Mouse (Mus musculus): ENCODE results near the gene D2hgdh. TPM values are rescaled to one million over a fixed set of nuclear protein-coding genes. Genes with fewer than 3 reads are reported as not detected.
"Not testable (repeated sequence)": the region's sequence is repeated elsewhere in the genome, so short reads cannot be mapped to it uniquely, and the experiment has no call there.

D2hgdh gene
- polyA plus RNA-seq, 1 experiment from 2014 or later, result 17.2 TPM

- H3K36me3 ChIP-seq; H3K4me2 ChIP-seq (replicated peaks); H3K9ac ChIP-seq; H3K4me3 ChIP-seq; ATAC-seq (ENCODE audit: insufficient number of reproducible peaks, insufficient read depth, low FRiP score, low TSS enrichment); H3K4me1 ChIP-seq; H3K27ac ChIP-seq; H3K27me3 ChIP-seq; H3K9me3 ChIP-seq: not testable (repeated sequence)
- WGBS, result 57% methylated on average over 2 of the region's 2 CpGs
Measured at GRCm38 (mm10) chr1:93861048-93861447, 36.3 kb downstream of the D2hgdh start, which contains the start of gene Gal3st2. Gene Gal3st2 (plus strand): TSS chr1:93861306.

GRCm38 (mm10) chr1:93871594-93872105, 46.9 kb downstream of the D2hgdh start:
- not testable (repeated sequence) for H3K4me3 ChIP-seq; H3K36me3 ChIP-seq; ATAC-seq (ENCODE audit: insufficient number of reproducible peaks, insufficient read depth, low FRiP score, low TSS enrichment); H3K4me2 ChIP-seq (replicated peaks); H3K9ac ChIP-seq; H3K4me1 ChIP-seq; H3K9me3 ChIP-seq; H3K27me3 ChIP-seq; H3K27ac ChIP-seq
- WGBS, result 67% methylated on average over 1 of the region's 1 CpGs

- WGBS, result 88% methylated on average over 17 of the region's 22 CpGs
- not testable (repeated sequence) for H3K9ac ChIP-seq; H3K4me2 ChIP-seq (replicated peaks); H3K36me3 ChIP-seq; H3K4me3 ChIP-seq; ATAC-seq (ENCODE audit: insufficient number of reproducible peaks, insufficient read depth, low FRiP score, low TSS enrichment); H3K9me3 ChIP-seq; H3K27me3 ChIP-seq; H3K4me1 ChIP-seq; H3K27ac ChIP-seq
Measured at GRCm38 (mm10) chr1:93874405-93874804, 49.7 kb downstream of the D2hgdh start.

GRCm38 (mm10) chr1:93881778-93882177, 57.1 kb downstream of the D2hgdh start:
- not testable (repeated sequence) for H3K27ac ChIP-seq; H3K4me3 ChIP-seq; H3K4me1 ChIP-seq; H3K4me2 ChIP-seq (replicated peaks); H3K36me3 ChIP-seq; H3K27me3 ChIP-seq; H3K9ac ChIP-seq; ATAC-seq (ENCODE audit: insufficient number of reproducible peaks, insufficient read depth, low FRiP score, low TSS enrichment); H3K9me3 ChIP-seq
- WGBS, result no CpG with 5 or more reads among the region's 11 CpGs

GRCm38 (mm10) chr1:93890936-93891335, 66.2 kb downstream of the D2hgdh start:
- not testable (repeated sequence) for ATAC-seq (ENCODE audit: insufficient number of reproducible peaks, insufficient read depth, low FRiP score, low TSS enrichment); H3K9ac ChIP-seq; H3K27ac ChIP-seq; H3K36me3 ChIP-seq; H3K4me1 ChIP-seq; H3K27me3 ChIP-seq; H3K4me3 ChIP-seq; H3K9me3 ChIP-seq; H3K4me2 ChIP-seq (replicated peaks)
- 53% methylated on average over 1 of the region's 1 CpGs for WGBS

- H3K4me3 ChIP-seq; ATAC-seq (ENCODE audit: insufficient number of reproducible peaks, insufficient read depth, low FRiP score, low TSS enrichment); H3K9ac ChIP-seq; H3K27me3 ChIP-seq; H3K4me2 ChIP-seq (replicated peaks); H3K36me3 ChIP-seq; H3K4me1 ChIP-seq; H3K27ac ChIP-seq; H3K9me3 ChIP-seq: not testable (repeated sequence)
- WGBS, result no CpG with 5 or more reads among the region's 1 CpGs
Measured at GRCm38 (mm10) chr1:93897395-93897794, 72.7 kb downstream of the D2hgdh start.

- not testable (repeated sequence) for ATAC-seq (ENCODE audit: insufficient number of reproducible peaks, insufficient read depth, low FRiP score, low TSS enrichment); H3K4me3 ChIP-seq; H3K9me3 ChIP-seq; H3K27ac ChIP-seq; H3K27me3 ChIP-seq; H3K4me1 ChIP-seq; H3K36me3 ChIP-seq; H3K9ac ChIP-seq; H3K4me2 ChIP-seq (replicated peaks)
- 53% methylated on average over 3 of the region's 5 CpGs for WGBS
Measured at GRCm38 (mm10) chr1:93901291-93901690, 76.6 kb downstream of the D2hgdh start.

Other genes with a start within 250 kb of the D2hgdh start
- gene Stk25, start 166.2 kb upstream of the D2hgdh start, polyA plus RNA-seq (2016; fragmentation: Nextera tagmentation; extraction: Ambion mirVana), result 196 and 197 TPM in 2 replicates
- gene Bok, start 139.2 kb upstream of the D2hgdh start, polyA plus RNA-seq (2016; fragmentation: Nextera tagmentation; extraction: Ambion mirVana), result 34.2 and 38.8 TPM in 2 replicates
- gene Atg4b, start 73.4 kb upstream of the D2hgdh start, polyA plus RNA-seq (2016; fragmentation: Nextera tagmentation; extraction: Ambion mirVana), result 101 and 102 TPM in 2 replicates
- 53.2 and 57.4 TPM in 2 replicates for gene Thap4, start 70.0 kb upstream of the D2hgdh start, polyA plus RNA-seq (2016; fragmentation: Nextera tagmentation; extraction: Ambion mirVana)
- gene Dtymk, start 23.0 kb upstream of the D2hgdh start, polyA plus RNA-seq (2016; fragmentation: Nextera tagmentation; extraction: Ambion mirVana), result 272 and 277 TPM in 2 replicates
- 18.2 and 20.9 TPM in 2 replicates for gene Ing5, start 20.9 kb upstream of the D2hgdh start, polyA plus RNA-seq (2016; fragmentation: Nextera tagmentation; extraction: Ambion mirVana)
- gene Gal3st2, start 36.4 kb downstream of the D2hgdh start, polyA plus RNA-seq (2016; fragmentation: Nextera tagmentation; extraction: Ambion mirVana), result 0.06 TPM in 1 of 2 replicates, not detected in the other
- gene Gal3st2b, start 93.4 kb downstream of the D2hgdh start, polyA plus RNA-seq (2016; fragmentation: Nextera tagmentation; extraction: Ambion mirVana), result not detected in 2 replicates
- not detected in 2 replicates for gene Gal3st2c, start 165.6 kb downstream of the D2hgdh start, polyA plus RNA-seq (2016; fragmentation: Nextera tagmentation; extraction: Ambion mirVana)
- gene Neu4, start 195.5 kb downstream of the D2hgdh start, polyA plus RNA-seq (2016; fragmentation: Nextera tagmentation; extraction: Ambion mirVana), result not detected in 2 replicates
- not detected in 2 replicates for gene Pdcd1, start 227.6 kb downstream of the D2hgdh start, polyA plus RNA-seq (2016; fragmentation: Nextera tagmentation; extraction: Ambion mirVana)

Data from embryonic facial prominence, embryonic 12.5 days (tissue).